Mouse (Mus musculus) heart, embryonic 12.5 days (tissue): Measurements from ENCODE around the gene Tjap1. TPM values are rescaled to one million over a fixed set of nuclear protein-coding genes. Genes with fewer than 3 reads are reported as not detected.
A peak's percentile ranks its signal among the peaks of the same experiment; 100 is the strongest.

Experiments
- ATAC-seq: fragments of 200-750 bp; cut with Nextera tagmentation; 2 replicates; pipeline ENCODE4 v1.8.0; 2017; ENCODE audit warnings: moderate TSS enrichment, moderate library complexity; ENCODE audit not compliant: insufficient number of reproducible peaks, low FRiP score
- H3K27ac ChIP-seq: fragments of 300-500 bp; sonication (generic); 2 replicates; pipeline ENCODE4 v1.5.1; 2016; ENCODE audit warnings: mild to moderate bottlenecking, moderate library complexity; ENCODE audit not compliant: poor library complexity, severe bottlenecking
- H3K27me3 ChIP-seq: fragments of 300-500 bp; sonication (generic); replicated peaks from 2 replicates; pipeline ENCODE4 v1.6.1; 2016; ENCODE audit warnings: mild to moderate bottlenecking, moderate library complexity
- H3K36me3 ChIP-seq: fragments of 300-500 bp; sonication (generic); 2 replicates; pipeline ENCODE4 v1.6.1; 2016; ENCODE audit warnings: mild to moderate bottlenecking, moderate library complexity
- H3K4me1 ChIP-seq: fragments of 300-500 bp; sonication (generic); replicated peaks from 2 replicates; pipeline ENCODE4 v1.6.1; 2016; ENCODE audit warnings: mild to moderate bottlenecking
- H3K4me2 ChIP-seq: fragments of 300-500 bp; sonication (generic); 2 replicates; pipeline ENCODE4 v1.6.1; 2016; ENCODE audit warnings: mild to moderate bottlenecking, moderate library complexity
- H3K4me3 ChIP-seq: fragments of 300-500 bp; sonication (generic); 2 replicates; pipeline ENCODE4 v1.5.1; 2016; ENCODE audit warnings: mild to moderate bottlenecking
- H3K9ac ChIP-seq: fragments of 300-500 bp; sonication (generic); 2 replicates; pipeline ENCODE4 v1.6.1; 2016; ENCODE audit warnings: mild to moderate bottlenecking, moderate library complexity
- H3K9me3 ChIP-seq: fragments of 300-500 bp; sonication (generic); replicated peaks from 2 replicates; pipeline ENCODE4 v1.6.1; 2016; ENCODE audit warnings: mild to moderate bottlenecking, moderate library complexity
- WGBS: fragments of 180-500 bp; shearing (Covaris S2); methylation state at CpG from one replicate; pipeline ENCODE4 v1.1.7; 2016; 5-methylcytosine and 5-hydroxymethylcytosine counted together
- microRNA counts: library from miRNA; unstranded; fragments of <30 nt; microRNA quantifications from one replicate; lab custom pipeline; 2017
- microRNA-seq: library from miRNA; unstranded; fragments of <30 nt; microRNA quantifications from one replicate; pipeline ENCODE4, GENCODE M21; 2017
- polyA plus RNA-seq: library from polyadenylated mRNA; unstranded; fragments of >200 nt; fragmentation: Nextera tagmentation; extraction: Ambion mirVana; gene quantifications from 2 replicates; pipeline ENCODE4 v1.2.1, GENCODE M21; 2016

Tjap1 gene
- polyA plus RNA-seq, 1 experiment from 2014 or later: 44.1 TPM

GRCm38 (mm10) chr17:46239516-46240114 is 43.2 kb downstream of the Tjap1 start:
- Histone ChIP-seq H3K27ac (peak overlapping the region; percentile 29; the same call in 1 of the 2 replicates), H3K36me3 (peaks cover 93% of the 10 kb centered on the region), H3K9me3 (no peaks in the 10 kb centered on the region), H3K4me2 (peak overlapping the region; percentile 18; the same call in 1 of the 2 replicates), H3K4me3 (no peak overlapping the region), H3K27me3 (peaks cover 19% of the 10 kb centered on the region; the same call in 1 of the 2 replicates), H3K9ac (peak overlapping the region; percentile 35; the same call in 1 of the 2 replicates), H3K4me1 (peaks cover 16% of the 10 kb centered on the region)
- whole genome bisulfite sequencing: 36% methylated on average over 15 of the region's 15 CpGs
- peak; percentile 66 for ATAC-seq

DNA sequence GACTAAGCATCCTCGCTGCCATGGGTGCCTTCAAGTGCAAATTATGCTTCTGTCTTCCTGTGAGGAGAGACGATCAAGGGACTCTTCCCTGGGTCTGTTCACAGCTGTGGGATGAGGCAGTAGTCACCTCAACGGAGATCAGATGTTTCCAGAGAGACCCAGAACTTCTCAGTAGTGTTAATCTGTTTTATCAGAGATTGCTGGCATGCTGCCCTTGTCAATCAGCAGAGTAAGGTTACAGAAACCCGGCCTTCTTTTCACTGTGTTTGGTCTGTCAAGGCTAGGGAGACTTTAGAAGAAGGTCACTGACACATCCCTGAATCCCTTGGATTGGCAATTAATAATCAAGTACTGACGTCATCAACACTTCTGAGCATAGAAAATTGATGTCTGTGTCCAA is 45.3 kb downstream of the Tjap1 start:
- Histone ChIP-seq H3K9me3 (no peaks in the 10 kb centered on the region), H3K27ac (no peak overlapping the region), H3K36me3 (peaks cover 91% of the 10 kb centered on the region), H3K4me3 (no peak overlapping the region), H3K27me3 (peaks cover 18% of the 10 kb centered on the region; the same call in 1 of the 2 replicates), H3K4me2 (no peak overlapping the region), H3K4me1 (peaks cover 16% of the 10 kb centered on the region), H3K9ac (no peak overlapping the region)
- ATAC-seq: no peak
- WGBS: 63% methylated on average over 5 of the region's 5 CpGs

- peaks cover 90% of the 10 kb centered on the region for H3K36me3 ChIP-seq
- H3K4me3 ChIP-seq: no peak overlapping the region
- no peak overlapping the region for H3K4me2 ChIP-seq
- no peak for ATAC-seq
- H3K27ac ChIP-seq: no peak overlapping the region
- H3K27me3 ChIP-seq: peaks cover 14% of the 10 kb centered on the region; the same call in 1 of the 2 replicates
- H3K9ac ChIP-seq: no peak overlapping the region
- H3K9me3 ChIP-seq: no peaks in the 10 kb centered on the region
- WGBS: 72% methylated on average over 6 of the region's 6 CpGs
- H3K4me1 ChIP-seq: peaks cover 16% of the 10 kb centered on the region
Observed at GRCm38 (mm10) chr17:46237079-46237478, 45.7 kb downstream of the Tjap1 start.

DNA sequence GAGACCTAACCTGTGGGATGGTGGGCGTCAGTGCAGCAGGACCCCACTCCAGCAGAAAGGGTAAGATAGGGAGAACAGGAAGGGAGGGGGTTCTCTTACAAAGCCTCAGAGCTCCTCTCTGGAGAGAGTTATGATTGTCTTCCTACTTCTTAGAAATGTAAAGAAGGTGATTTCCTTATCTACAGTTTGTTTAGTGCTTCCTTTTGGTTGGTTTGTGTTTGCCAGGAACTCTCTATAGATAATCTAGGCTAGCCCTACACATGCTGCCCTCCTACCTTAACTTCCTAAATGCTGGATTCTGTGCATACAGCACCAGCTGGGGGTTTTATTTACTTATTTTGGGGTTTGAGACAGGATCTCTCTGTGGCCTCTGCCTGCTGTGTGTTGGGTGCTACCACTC is 46.8 kb downstream of the Tjap1 start:
- Histone ChIP-seq H3K9ac (no peak overlapping the region), H3K4me2 (no peak overlapping the region), H3K4me1 (peaks cover 16% of the 10 kb centered on the region), H3K9me3 (no peaks in the 10 kb centered on the region), H3K36me3 (peaks cover 88% of the 10 kb centered on the region), H3K27me3 (peaks cover 11% of the 10 kb centered on the region; the same call in 1 of the 2 replicates), H3K27ac (no peak overlapping the region), H3K4me3 (no peak overlapping the region)
- no peak for ATAC-seq
- WGBS: 67% methylated on average over 1 of the region's 1 CpGs

DNA sequence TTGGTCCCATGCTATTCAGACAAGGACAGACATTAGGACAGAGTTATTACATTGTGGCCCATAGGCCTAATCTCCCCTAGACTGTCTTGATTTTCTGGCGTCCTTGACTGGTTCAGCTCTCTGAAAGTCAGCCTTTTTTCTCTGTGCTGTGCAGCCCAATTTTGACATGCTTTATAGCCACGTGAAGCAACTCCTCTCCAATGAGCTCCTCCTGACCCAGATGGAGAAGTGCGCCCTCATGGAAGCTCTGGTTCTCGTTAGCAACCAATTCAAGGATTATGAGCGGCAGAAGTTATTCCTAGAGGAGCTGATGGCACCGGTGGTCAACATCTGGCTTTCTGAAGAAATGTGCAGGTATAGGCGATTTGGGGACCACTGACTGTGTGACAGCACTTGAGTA is 55.2 kb downstream of the Tjap1 start:
- Histone ChIP-seq H3K36me3 (peaks cover 96% of the 10 kb centered on the region), H3K9ac (no peak overlapping the region), H3K4me3 (no peak overlapping the region), H3K27me3 (no peaks in the 10 kb centered on the region), H3K27ac (no peak overlapping the region), H3K4me2 (no peak overlapping the region), H3K9me3 (no peaks in the 10 kb centered on the region), H3K4me1 (no peaks in the 10 kb centered on the region)
- ATAC-seq: no peak
- 90% methylated on average over 7 of the region's 7 CpGs for WGBS

DNA sequence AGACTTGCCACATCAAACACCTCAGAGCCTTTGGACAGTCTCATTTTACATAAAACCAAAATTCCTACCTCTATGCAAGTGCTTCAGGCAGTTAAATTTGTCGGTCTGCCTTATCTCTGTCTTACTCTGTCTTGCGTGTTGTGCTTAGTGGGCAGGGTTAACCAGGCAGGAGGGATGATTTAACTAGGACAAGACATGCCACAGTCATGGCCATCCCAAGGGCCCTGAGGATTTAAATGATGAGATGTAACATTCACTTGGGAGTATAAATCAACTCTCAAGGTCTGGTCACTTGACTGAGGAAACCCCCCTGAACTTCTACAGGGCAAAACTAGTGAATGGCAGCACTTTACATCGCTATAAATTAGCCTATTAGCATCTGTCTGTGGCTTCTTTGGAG is 61.2 kb downstream of the Tjap1 start:
- Histone ChIP-seq H3K4me3 (no peak overlapping the region), H3K4me2 (no peak overlapping the region), H3K9me3 (no peaks in the 10 kb centered on the region), H3K9ac (no peak overlapping the region), H3K36me3 (peaks cover 98% of the 10 kb centered on the region), H3K4me1 (no peaks in the 10 kb centered on the region), H3K27ac (no peak overlapping the region), H3K27me3 (no peaks in the 10 kb centered on the region)
- 87% methylated on average over 3 of the region's 3 CpGs for WGBS
- no peak for ATAC-seq

DNA sequence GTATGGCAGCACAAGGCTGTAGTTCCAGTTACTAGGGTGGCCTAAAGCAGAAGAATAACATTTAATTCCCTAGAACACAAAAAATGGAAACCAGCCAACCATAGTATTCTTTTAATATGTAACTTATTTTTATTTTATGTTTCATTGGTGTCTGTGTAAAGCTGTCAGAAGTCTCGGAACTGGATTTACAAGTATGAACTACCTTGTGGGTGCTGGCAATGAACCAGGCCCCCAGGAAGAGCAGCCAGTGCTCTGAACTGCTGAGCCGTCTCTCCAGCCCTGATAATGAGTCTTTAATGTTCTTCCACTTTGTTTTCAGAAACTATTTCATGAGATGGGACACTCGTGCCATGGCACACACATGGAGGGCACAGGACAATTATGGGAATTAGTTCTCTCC is 72.3 kb downstream of the Tjap1 start:
- Histone ChIP-seq H3K27me3 (no peaks in the 10 kb centered on the region), H3K4me1 (no peaks in the 10 kb centered on the region), H3K9me3 (no peaks in the 10 kb centered on the region), H3K36me3 (peaks cover 92% of the 10 kb centered on the region), H3K4me3 (no peak overlapping the region), H3K27ac (no peak overlapping the region), H3K9ac (no peak overlapping the region), H3K4me2 (no peak overlapping the region)
- no peak for ATAC-seq
- WGBS: 87% methylated on average over 3 of the region's 3 CpGs

MicroRNAs encoded within 50 kb of the gene (microRNA counts, 519-probe panel; counts per million panel counts)
- not detected for microRNA mmu-miR-693-3p (lab: Ali Mortazavi, UCI)
- microRNA mmu-miR-693-5p (lab: Ali Mortazavi, UCI): not detected

Small RNAs within 50 kb of the gene (microRNA-seq; reads per million reads assigned to microRNA genes)
- not detected for gene Mir693

Other genes starting within 250 kb of the Tjap1 start
- gene Mrps18a, start 172.0 kb downstream of the Tjap1 start, polyA plus RNA-seq: 121 and 125 TPM in 2 replicates
- 5.5 and 5.8 TPM in 2 replicates for gene Rsph9, start 138.8 kb downstream of the Tjap1 start, polyA plus RNA-seq
- 34.0 and 35.6 TPM in 2 replicates for gene Mad2l1bp, start 129.5 kb downstream of the Tjap1 start, polyA plus RNA-seq
- 34.5 and 39.1 TPM in 2 replicates for gene Gtpbp2, start 122.0 kb downstream of the Tjap1 start, polyA plus RNA-seq
- gene Polh, start 80.4 kb downstream of the Tjap1 start, polyA plus RNA-seq: 12.5 and 12.7 TPM in 2 replicates
- gene Xpo5, start 80.2 kb downstream of the Tjap1 start, polyA plus RNA-seq: 29.9 and 32.4 TPM in 2 replicates
- gene Polr1c, start 35.0 kb downstream of the Tjap1 start, polyA plus RNA-seq: 44.5 and 48.6 TPM in 2 replicates
- gene Yipf3, start 34.9 kb downstream of the Tjap1 start, polyA plus RNA-seq: 66.6 and 72.0 TPM in 2 replicates
- gene Lrrc73, start 29.5 kb downstream of the Tjap1 start, polyA plus RNA-seq: 0.89 and 0.91 TPM in 2 replicates
- gene Dlk2, start 14.4 kb upstream of the Tjap1 start, polyA plus RNA-seq: 0.28 and 0.33 TPM in 2 replicates
- gene Abcc10, start 45.3 kb upstream of the Tjap1 start, polyA plus RNA-seq: 7.2 and 7.3 TPM in 2 replicates
- 10.2 and 11.6 TPM in 2 replicates for gene Zfp318, start 100.7 kb upstream of the Tjap1 start, polyA plus RNA-seq
- gene Crip3, start 145.9 kb upstream of the Tjap1 start, polyA plus RNA-seq: 0.27 and 1.0 TPM in 2 replicates
- gene Slc22a7, start 155.4 kb upstream of the Tjap1 start, polyA plus RNA-seq: not detected in 2 replicates
- 0.08 and 0.13 TPM in 2 replicates for gene Ttbk1, start 204.6 kb upstream of the Tjap1 start, polyA plus RNA-seq
- 24.2 and 25.9 TPM in 2 replicates for gene Dnph1, start 213.7 kb upstream of the Tjap1 start, polyA plus RNA-seq